Mouse (Mus musculus) neural tube, embryonic 15.5 days (tissue): ENCODE results near the gene Olfr399. TPM values are rescaled to one million over a fixed set of nuclear protein-coding genes. Genes with fewer than 3 reads are reported as not detected.

Experiments
- ATAC-seq: fragments of 200-750 bp; cut with Nextera tagmentation; 2 replicates; pipeline ENCODE4 v1.8.0; 2017; ENCODE audit warnings: mild to moderate bottlenecking, moderate TSS enrichment, moderate library complexity; ENCODE audit not compliant: low FRiP score
- H3K27ac ChIP-seq: fragments of 300-500 bp; sonication (generic); replicated peaks from 2 replicates; pipeline ENCODE4 v1.5.1; 2015; ENCODE audit warnings: mild to moderate bottlenecking, inconsistent platforms
- H3K27me3 ChIP-seq: fragments of 300-500 bp; sonication (generic); replicated peaks from 2 replicates; pipeline ENCODE4 v1.6.1; 2015; ENCODE audit warnings: inconsistent platforms
- H3K36me3 ChIP-seq: fragments of 300-500 bp; sonication (generic); 2 replicates; pipeline ENCODE4 v1.6.1; 2015; ENCODE audit warnings: inconsistent platforms
- H3K4me1 ChIP-seq: fragments of 300-500 bp; sonication (generic); 2 replicates; pipeline ENCODE4 v1.6.1; 2015; ENCODE audit warnings: inconsistent platforms
- H3K4me2 ChIP-seq: fragments of 300-500 bp; sonication (generic); 2 replicates; pipeline ENCODE4 v1.6.1; 2015; ENCODE audit warnings: inconsistent platforms, mild to moderate bottlenecking, moderate library complexity
- H3K4me3 ChIP-seq: fragments of 300-500 bp; sonication (generic); replicated peaks from 2 replicates; pipeline ENCODE4 v1.5.1; 2015; ENCODE audit warnings: mild to moderate bottlenecking, inconsistent platforms
- H3K9ac ChIP-seq: fragments of 300-500 bp; sonication (generic); replicated peaks from 2 replicates; pipeline ENCODE4 v1.6.1; 2015; ENCODE audit warnings: mild to moderate bottlenecking, inconsistent platforms
- H3K9me3 ChIP-seq: fragments of 300-500 bp; sonication (generic); replicated peaks from 2 replicates; pipeline ENCODE4 v1.6.1; 2016; ENCODE audit warnings: inconsistent platforms
- WGBS: fragments of 180-500 bp; shearing (Covaris S2); methylation state at CpG from one replicate; pipeline ENCODE4 v1.1.7; 2015; ENCODE audit warnings: mixed read lengths; 5-methylcytosine and 5-hydroxymethylcytosine counted together
- polyA plus RNA-seq: library from polyadenylated mRNA; unstranded; fragments of >200 nt; fragmentation: Nextera tagmentation; extraction: Ambion mirVana; gene quantifications from 2 replicates; pipeline ENCODE4 v1.2.1, GENCODE M21; 2015

Olfr399 gene
- not detected in 2 replicates for polyA plus RNA-seq

GRCm38 (mm10) chr11:74056451-74056850 is at the start of gene Olfr399, which contains the start of gene Olfr139:
TSS of gene Olfr399 (minus strand) at chr11:74056615.
TSS of gene Olfr139 (minus strand) at chr11:74056551.
- no peaks in the 10 kb centered on the region for H3K36me3 ChIP-seq
- H3K9me3 ChIP-seq: peaks cover 10% of the 10 kb centered on the region
- no peak within 1 kb of the TSS for H3K4me3 ChIP-seq
- no peak within 1 kb of the TSS for H3K9ac ChIP-seq
- no peak for ATAC-seq
- WGBS: 81% methylated on average over 2 of the region's 2 CpGs
- no peak within 1 kb of the TSS for H3K4me2 ChIP-seq
- no peaks in the 10 kb centered on the region for H3K4me1 ChIP-seq
- H3K27ac ChIP-seq: no peak within 1 kb of the TSS
- H3K27me3 ChIP-seq: no peaks in the 10 kb centered on the region

- Histone ChIP-seq H3K9ac (no peak overlapping the region), H3K27ac (no peak overlapping the region), H3K4me2 (no peak overlapping the region), H3K27me3 (no peaks in the 10 kb centered on the region), H3K4me3 (no peak overlapping the region), H3K4me1 (no peaks in the 10 kb centered on the region), H3K36me3 (no peaks in the 10 kb centered on the region), H3K9me3 (peaks cover 7% of the 10 kb centered on the region; the same call in 1 of the 2 replicates)
- ATAC-seq: no peak
- 39% methylated on average over 5 of the region's 5 CpGs for WGBS
Observed at GRCm38 (mm10) chr11:74105066-74105465, 48.7 kb upstream of the Olfr399 start.

- WGBS: 49% methylated on average over 2 of the region's 2 CpGs
- Histone ChIP-seq H3K9ac (no peak overlapping the region), H3K27ac (no peak overlapping the region), H3K4me3 (no peak overlapping the region), H3K9me3 (peaks cover 3% of the 10 kb centered on the region; the same call in 1 of the 2 replicates), H3K27me3 (no peaks in the 10 kb centered on the region), H3K4me2 (no peak overlapping the region), H3K36me3 (no peaks in the 10 kb centered on the region), H3K4me1 (no peaks in the 10 kb centered on the region)
- no peak for ATAC-seq
Observed at GRCm38 (mm10) chr11:74101507-74101906, 45.1 kb upstream of the Olfr399 start.

GRCm38 (mm10) chr11:74100724-74101123 is 44.3 kb upstream of the Olfr399 start:
- H3K9me3 ChIP-seq: peaks cover 3% of the 10 kb centered on the region; the same call in 1 of the 2 replicates
- H3K27ac ChIP-seq: no peak overlapping the region
- H3K9ac ChIP-seq: no peak overlapping the region
- no peak overlapping the region for H3K4me3 ChIP-seq
- H3K27me3 ChIP-seq: no peaks in the 10 kb centered on the region
- WGBS: 71% methylated on average over 2 of the region's 2 CpGs
- no peaks in the 10 kb centered on the region for H3K4me1 ChIP-seq
- no peak for ATAC-seq
- no peak overlapping the region for H3K4me2 ChIP-seq
- no peaks in the 10 kb centered on the region for H3K36me3 ChIP-seq

GRCm38 (mm10) chr11:74069655-74070054 is 13.2 kb upstream of the Olfr399 start, which contains the start of gene Zfp616:
TSS of gene Zfp616 (plus strand) at chr11:74069955.
- Histone ChIP-seq H3K9me3 (no peaks in the 10 kb centered on the region), H3K4me3 (no peak within 1 kb of the TSS), H3K27ac (no peak within 1 kb of the TSS), H3K27me3 (no peaks in the 10 kb centered on the region), H3K4me2 (no peak within 1 kb of the TSS), H3K9ac (no peak within 1 kb of the TSS), H3K4me1 (no peaks in the 10 kb centered on the region), H3K36me3 (no peaks in the 10 kb centered on the region)
- ATAC-seq: no peak
- 89% methylated on average over 1 of the region's 1 CpGs for WGBS

- H3K4me1 ChIP-seq: no peaks in the 10 kb centered on the region
- no peak overlapping the region for H3K27ac ChIP-seq
- no peak overlapping the region for H3K4me3 ChIP-seq
- 76% methylated on average over 3 of the region's 3 CpGs for WGBS
- H3K9me3 ChIP-seq: peaks cover 2% of the 10 kb centered on the region; the same call in 1 of the 2 replicates
- H3K27me3 ChIP-seq: no peaks in the 10 kb centered on the region
- H3K36me3 ChIP-seq: no peaks in the 10 kb centered on the region
- no peak overlapping the region for H3K4me2 ChIP-seq
- H3K9ac ChIP-seq: no peak overlapping the region
- no peak for ATAC-seq
Observed at GRCm38 (mm10) chr11:74051347-74051746, 5.1 kb downstream of the Olfr399 start.

Other genes starting within 250 kb of the Olfr399 start
- gene Olfr392, start 239.6 kb downstream of the Olfr399 start, polyA plus RNA-seq: not detected in 2 replicates
- not detected in 2 replicates for gene Olfr393, start 205.2 kb downstream of the Olfr399 start, polyA plus RNA-seq
- gene Olfr394, start 165.8 kb downstream of the Olfr399 start, polyA plus RNA-seq: not detected in 2 replicates
- gene Olfr395, start 147.3 kb downstream of the Olfr399 start, polyA plus RNA-seq: not detected in 2 replicates
- not detected in 2 replicates for gene Olfr23, start 119.9 kb downstream of the Olfr399 start, polyA plus RNA-seq
- gene Olfr397, start 95.8 kb downstream of the Olfr399 start, polyA plus RNA-seq: not detected in 2 replicates
- not detected in 2 replicates for gene Olfr398, start 66.2 kb downstream of the Olfr399 start, polyA plus RNA-seq
- gene Olfr139, start 64 bp downstream of the Olfr399 start, polyA plus RNA-seq: not detected in 2 replicates
- not detected in 2 replicates for gene Zfp616, start 13.3 kb upstream of the Olfr399 start, polyA plus RNA-seq
- gene Olfr401, start 57.1 kb upstream of the Olfr399 start, polyA plus RNA-seq: not detected in 2 replicates
- gene Olfr402, start 96.9 kb upstream of the Olfr399 start, polyA plus RNA-seq: not detected in 2 replicates
- gene Olfr403, start 129.6 kb upstream of the Olfr399 start, polyA plus RNA-seq: not detected in 2 replicates
- gene Olfr43, start 154.8 kb upstream of the Olfr399 start, polyA plus RNA-seq: not detected in 2 replicates
- gene Olfr406, start 203.2 kb upstream of the Olfr399 start, polyA plus RNA-seq: not detected in 2 replicates
- gene Olfr59, start 227.1 kb upstream of the Olfr399 start, polyA plus RNA-seq: not detected in 2 replicates